Mouse (Mus musculus): Measurements from ENCODE around the gene Tmem33. TPM values are rescaled to one million over a fixed set of nuclear protein-coding genes. Genes with fewer than 3 reads are reported as not detected.

Tmem33 gene
- 10 to 100 TPM; 18.0 to 20.9 (median 19.7) TPM for total RNA-seq (2022)

GRCm38 (mm10) chr5:67260531-67261371, at the start of gene Tmem33:
Gene Tmem33, plus strand, starts transcription at chr5:67260565.
- DNase-seq (ENCODE audit: low spot score in 2 of 2): peak; percentile 86 to 89

- DNase-seq (ENCODE audit: low spot score in 2 of 2): no peak
Observed at GRCm38 (mm10) chr5:67213168-67213567, 47.2 kb upstream of the Tmem33 start.

- DNase-seq (ENCODE audit: low spot score in 2 of 2): no peak
Observed at GRCm38 (mm10) chr5:67215121-67216030, 45.0 kb upstream of the Tmem33 start.

- DNase-seq (ENCODE audit: low spot score in 2 of 2): no peak
Observed at GRCm38 (mm10) chr5:67216031-67216778, 44.2 kb upstream of the Tmem33 start.

GRCm38 (mm10) chr5:67216779-67217095, 43.6 kb upstream of the Tmem33 start:
- DNase-seq (ENCODE audit: low spot score in 2 of 2): no peak

GRCm38 (mm10) chr5:67221901-67222300, 38.5 kb upstream of the Tmem33 start:
- no peak for DNase-seq (ENCODE audit: low spot score in 2 of 2)

GRCm38 (mm10) chr5:67222440-67223390, 37.6 kb upstream of the Tmem33 start:
- DNase-seq (ENCODE audit: low spot score in 2 of 2): no peak

GRCm38 (mm10) chr5:67223391-67224121, 36.8 kb upstream of the Tmem33 start:
- no peak for DNase-seq (ENCODE audit: low spot score in 2 of 2)

- DNase-seq (ENCODE audit: low spot score in 2 of 2): no peak
Observed at GRCm38 (mm10) chr5:67224122-67224502, 36.3 kb upstream of the Tmem33 start.

- no peak for DNase-seq (ENCODE audit: low spot score in 2 of 2)
Observed at GRCm38 (mm10) chr5:67225758-67226157, 34.6 kb upstream of the Tmem33 start.

GRCm38 (mm10) chr5:67227261-67227660, 33.1 kb upstream of the Tmem33 start:
- no peak for DNase-seq (ENCODE audit: low spot score in 2 of 2)

- no peak for DNase-seq (ENCODE audit: low spot score in 2 of 2)
Observed at GRCm38 (mm10) chr5:67227682-67228444, 32.5 kb upstream of the Tmem33 start.

- no peak for DNase-seq (ENCODE audit: low spot score in 2 of 2)
Observed at GRCm38 (mm10) chr5:67234682-67235081, 25.7 kb upstream of the Tmem33 start.

GRCm38 (mm10) chr5:67235462-67235861, 24.9 kb upstream of the Tmem33 start:
- DNase-seq (ENCODE audit: low spot score in 2 of 2): no peak

GRCm38 (mm10) chr5:67236601-67237000, 23.8 kb upstream of the Tmem33 start:
- no peak for DNase-seq (ENCODE audit: low spot score in 2 of 2)

GRCm38 (mm10) chr5:67238303-67238702, 22.1 kb upstream of the Tmem33 start:
- no peak for DNase-seq (ENCODE audit: low spot score in 2 of 2)

- no peak for DNase-seq (ENCODE audit: low spot score in 2 of 2)
Observed at GRCm38 (mm10) chr5:67241713-67242112, 18.7 kb upstream of the Tmem33 start.

- DNase-seq (ENCODE audit: low spot score in 2 of 2): no peak
Observed at GRCm38 (mm10) chr5:67243231-67243630, 17.1 kb upstream of the Tmem33 start.

- no peak for DNase-seq (ENCODE audit: low spot score in 2 of 2)
Observed at GRCm38 (mm10) chr5:67252261-67252660, 8.1 kb upstream of the Tmem33 start.
